Mouse (Mus musculus) bone marrow macrophage, adult 2 months (primary cell): ENCODE results near the gene B3galt4.

Experiments
- CTCF ChIP-seq: IDR thresholded peaks from 2 replicates; pipeline ENCODE4 v1.5.1; 2012; ENCODE audit warnings: low read depth, mild to moderate bottlenecking, low read length, moderate library complexity
- POLR2A ChIP-seq: IDR thresholded peaks from 2 replicates; pipeline ENCODE4 v1.6.1; 2012; ENCODE audit warnings: mild to moderate bottlenecking, low read depth, low read length, borderline replicate concordance

DNA sequence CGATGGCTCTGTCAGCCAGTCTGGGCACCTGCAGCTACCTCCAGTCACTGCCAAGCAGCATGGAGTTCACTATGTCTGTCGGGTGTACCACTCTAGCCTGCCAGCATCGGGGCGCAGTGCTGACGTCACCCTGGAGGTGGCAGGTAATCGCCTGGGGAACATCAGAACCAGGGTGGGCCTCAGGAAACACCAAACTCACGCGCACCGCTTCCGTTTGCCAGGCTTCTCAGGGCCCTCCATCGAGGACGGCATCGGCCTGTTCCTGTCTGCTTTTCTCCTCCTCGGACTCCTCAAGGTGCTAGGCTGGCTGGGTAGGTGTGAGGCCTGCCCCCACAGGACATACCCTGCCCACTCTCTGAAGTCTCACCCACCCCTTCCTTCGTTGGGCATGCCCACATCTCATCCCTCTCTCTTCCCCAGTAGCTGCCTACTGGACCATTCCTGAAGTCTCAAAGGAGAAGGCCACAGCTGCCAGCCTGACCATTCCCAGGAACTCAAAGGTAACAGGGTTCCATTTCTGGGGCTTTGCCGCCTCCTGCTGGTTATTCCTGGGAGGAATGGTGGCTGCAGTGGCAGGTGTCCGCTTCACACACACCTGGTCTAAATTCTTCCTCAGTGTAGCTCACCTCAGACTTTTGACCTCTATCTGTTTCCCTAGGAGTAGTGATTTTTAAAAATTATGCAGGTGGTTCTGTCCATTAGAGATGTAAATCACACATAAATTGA, 24.9 kb downstream of the B3galt4 start:
- no peak for TF ChIP-seq POLR2A
- no peak for TF ChIP-seq CTCF
